Mouse (Mus musculus) right cerebral cortex, adult 2 months (tissue): Measurements from ENCODE around the gene Gpr19.

Experiments used
- DNase-seq, 2 experiments: peaks; one replicate each; pipeline ENCODE4 v3.0.0; 2021 to 2022; ENCODE audit warnings: low spot score in 2 of 2

Gpr19 gene

DNA sequence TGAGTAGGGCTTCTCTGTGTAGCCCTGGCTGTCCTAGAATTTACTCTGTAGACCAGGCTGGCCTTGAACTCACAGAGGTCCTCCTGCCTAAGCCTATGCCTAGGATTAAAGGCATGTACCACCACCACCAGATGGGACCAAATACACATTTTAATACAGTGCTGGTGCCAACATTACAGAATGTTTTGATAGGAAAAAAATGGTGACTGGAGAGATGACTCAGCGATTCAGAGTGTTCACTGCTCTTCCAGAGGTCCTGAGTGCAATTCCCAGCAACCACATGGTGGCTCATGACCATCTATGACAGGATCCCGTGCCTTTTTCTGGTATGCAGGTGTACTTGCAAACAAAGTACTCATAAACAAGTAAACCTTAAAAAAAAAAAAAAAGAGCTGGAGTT, 48.9 kb downstream of the Gpr19 start:
- DNase-seq, result no peak

DNA sequence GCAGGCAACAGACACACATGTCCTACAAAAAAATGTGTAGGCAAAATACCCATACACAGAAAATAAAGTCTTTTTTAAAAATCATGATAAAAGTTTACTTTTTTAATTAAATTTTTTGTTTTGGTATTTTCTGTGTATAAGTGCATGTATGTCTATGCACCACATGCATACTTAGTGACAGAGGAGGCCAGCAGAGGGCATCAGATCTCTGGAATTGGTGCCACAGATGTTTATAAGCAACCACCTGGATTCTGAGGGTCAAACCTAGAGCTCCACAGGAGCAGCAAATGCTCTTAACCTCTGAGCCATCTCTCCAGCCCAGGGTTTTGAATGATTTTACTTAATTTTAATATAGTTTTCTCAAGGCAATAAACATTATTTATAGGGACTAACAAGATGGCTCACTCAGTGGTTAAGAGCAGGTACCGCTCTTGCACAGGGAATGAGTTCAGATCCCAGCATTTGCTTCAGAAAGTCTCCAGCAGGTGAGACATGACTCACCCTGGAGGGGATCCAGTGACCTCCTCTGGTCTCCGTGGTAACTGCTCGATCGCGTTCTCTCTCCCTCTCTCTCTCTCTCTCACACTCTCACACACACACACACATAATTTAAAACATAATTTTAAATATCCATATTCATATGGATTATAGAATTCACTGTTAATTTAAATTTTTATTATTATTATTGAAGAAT, 50.0 kb downstream of the Gpr19 start:
- no peak for DNase-seq

DNA sequence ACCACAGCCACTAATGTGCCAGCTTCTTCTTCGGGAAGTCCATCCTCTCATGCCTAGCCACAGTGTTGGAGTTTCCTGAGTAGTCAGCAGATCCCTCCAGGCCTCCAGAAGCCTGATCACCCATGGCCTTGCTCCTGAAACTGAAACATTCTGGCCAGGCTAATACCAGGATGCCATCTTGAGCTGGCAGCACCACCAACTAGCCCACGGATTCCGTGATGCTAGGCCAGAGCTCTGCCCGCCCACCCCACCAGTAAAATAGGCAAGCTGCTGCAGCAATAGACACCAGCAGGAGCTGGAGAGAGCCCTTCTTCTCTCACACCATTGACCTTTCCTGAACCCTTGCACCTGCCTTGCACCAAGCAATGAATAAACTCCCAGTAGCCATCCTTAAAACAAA, 50.8 kb downstream of the Gpr19 start:
- no peak for DNase-seq

DNA sequence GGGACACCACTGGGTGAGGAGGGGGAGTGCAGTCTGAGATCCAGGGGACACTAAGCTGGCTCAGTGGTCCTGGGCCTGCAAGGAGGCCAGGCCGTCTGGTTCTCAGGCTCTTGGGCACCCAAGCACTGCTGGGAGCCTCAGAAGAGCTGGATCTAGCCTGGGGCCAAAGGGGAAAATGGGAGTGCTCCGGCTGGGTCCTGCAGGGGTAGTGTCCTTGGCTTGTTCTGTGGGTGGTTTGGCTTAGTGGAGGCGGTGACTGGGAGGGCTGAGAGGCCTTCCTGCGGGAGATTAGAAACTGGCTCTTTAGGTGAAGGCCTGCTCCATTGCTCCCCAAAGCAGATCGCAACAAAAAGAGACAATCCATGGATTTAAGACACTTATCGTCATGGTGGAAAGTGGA, 52.1 kb downstream of the Gpr19 start:
- no peak for DNase-seq

DNA sequence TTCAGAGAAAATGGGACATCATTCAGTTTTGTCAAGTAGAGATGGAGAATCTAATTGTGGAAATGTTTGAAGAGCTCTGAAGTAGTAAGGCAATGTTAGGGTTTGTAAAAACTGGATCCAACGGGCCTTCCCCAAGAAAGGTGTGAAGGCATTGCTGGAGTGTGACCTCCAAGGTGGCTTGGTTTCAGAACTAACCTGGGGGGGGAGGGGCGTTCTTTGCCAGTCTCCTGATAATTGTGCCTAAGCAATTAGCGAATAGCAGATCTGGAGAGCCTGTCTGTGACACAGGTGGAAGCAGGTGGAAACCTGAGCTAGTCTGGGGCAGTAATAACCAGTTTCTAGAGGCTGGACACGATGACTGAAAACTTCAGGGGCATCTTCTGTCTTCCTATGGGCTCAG, 52.7 kb downstream of the Gpr19 start:
- no peak for DNase-seq

DNA sequence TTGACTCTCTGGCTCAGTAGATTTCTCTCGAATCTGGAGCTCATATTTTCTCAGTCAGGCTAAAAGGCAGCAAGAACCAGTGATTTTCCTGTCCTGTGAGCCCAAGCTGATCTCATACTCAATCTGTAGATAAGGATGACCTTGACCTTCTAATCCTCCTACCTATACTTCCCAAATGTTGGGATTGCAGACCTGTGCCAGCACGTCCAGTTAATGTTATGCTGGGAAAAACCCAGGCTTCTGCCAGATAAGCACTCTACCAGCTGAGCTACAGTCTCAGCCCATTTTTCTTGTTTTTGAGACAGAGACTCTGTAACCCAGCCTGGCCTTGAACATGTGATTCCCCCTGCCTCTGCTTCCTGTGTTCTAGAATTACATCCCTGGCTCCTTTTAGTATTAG, 58.0 kb downstream of the Gpr19 start:
- no peak for DNase-seq

DNA sequence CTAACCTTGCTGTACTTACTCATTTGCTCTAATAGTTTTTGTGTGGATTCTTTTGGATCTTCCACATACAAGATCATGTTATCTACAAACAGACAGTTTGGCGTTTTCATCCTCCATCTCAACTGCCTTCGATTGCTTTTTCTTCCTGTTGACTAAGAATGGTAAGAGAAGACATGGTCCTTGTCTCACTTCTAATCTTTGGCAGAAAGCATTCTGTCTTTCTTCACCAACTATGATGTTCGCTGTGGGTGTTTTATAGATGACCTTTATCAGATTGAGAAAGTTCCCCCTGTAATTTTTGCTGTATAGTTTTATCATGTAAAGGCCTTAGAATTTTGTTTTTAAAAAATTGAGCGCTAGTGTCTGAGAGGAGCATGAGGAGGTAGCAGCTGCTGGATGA, 60.3 kb downstream of the Gpr19 start:
- no peak for DNase-seq

DNA sequence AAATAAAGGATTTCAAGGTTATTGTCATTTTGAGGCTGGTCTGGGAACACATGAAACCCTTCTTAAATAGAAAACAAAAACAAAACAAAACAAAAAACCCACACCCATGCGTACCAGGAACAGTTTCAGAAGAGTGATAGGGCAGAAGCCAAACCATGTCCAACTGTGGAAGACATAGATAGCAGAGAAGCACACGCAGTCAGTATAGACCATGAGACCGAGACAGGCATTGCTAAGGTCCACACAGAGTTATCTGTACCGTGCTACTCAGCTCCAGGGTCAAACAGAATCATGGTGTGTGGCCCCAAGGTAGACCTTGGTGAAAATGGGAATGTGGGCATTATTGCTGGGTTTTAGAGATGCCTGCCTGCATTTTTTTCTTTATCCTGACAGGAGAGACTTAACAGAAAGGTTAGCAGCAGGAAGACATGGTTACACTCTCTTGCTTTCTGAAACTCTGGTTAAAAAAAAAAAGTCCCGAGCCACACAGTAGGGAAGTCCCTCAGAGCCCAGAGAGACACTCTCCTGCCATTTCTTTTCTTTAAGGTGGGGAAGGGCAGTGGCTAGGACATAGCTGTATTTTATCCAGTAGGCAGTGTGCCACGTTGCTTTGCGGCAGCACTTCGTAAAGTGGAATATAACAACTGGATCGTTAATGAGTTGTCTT, 63.7 kb downstream of the Gpr19 start:
- DNase-seq, result no peak

DNA sequence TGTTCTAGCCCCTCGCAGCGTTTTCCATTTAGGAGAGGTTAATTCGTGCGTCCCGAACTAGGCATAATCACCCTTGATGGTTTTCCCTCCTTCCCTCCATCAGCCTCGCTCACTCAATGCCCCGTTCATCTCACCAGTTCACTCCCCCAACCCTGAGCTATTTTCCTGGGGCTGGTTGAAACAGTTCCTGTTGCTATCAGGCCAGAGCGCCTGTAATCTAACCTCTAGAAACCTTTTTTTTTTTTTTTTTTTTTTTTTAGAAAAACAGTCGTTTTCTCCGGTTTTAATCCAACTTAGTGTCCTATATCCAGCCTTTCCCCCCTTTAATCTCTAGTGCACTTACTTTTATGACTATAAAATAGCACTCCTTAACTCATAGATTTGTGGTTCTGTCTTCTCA, 67.6 kb downstream of the Gpr19 start:
- DNase-seq, result no peak

DNA sequence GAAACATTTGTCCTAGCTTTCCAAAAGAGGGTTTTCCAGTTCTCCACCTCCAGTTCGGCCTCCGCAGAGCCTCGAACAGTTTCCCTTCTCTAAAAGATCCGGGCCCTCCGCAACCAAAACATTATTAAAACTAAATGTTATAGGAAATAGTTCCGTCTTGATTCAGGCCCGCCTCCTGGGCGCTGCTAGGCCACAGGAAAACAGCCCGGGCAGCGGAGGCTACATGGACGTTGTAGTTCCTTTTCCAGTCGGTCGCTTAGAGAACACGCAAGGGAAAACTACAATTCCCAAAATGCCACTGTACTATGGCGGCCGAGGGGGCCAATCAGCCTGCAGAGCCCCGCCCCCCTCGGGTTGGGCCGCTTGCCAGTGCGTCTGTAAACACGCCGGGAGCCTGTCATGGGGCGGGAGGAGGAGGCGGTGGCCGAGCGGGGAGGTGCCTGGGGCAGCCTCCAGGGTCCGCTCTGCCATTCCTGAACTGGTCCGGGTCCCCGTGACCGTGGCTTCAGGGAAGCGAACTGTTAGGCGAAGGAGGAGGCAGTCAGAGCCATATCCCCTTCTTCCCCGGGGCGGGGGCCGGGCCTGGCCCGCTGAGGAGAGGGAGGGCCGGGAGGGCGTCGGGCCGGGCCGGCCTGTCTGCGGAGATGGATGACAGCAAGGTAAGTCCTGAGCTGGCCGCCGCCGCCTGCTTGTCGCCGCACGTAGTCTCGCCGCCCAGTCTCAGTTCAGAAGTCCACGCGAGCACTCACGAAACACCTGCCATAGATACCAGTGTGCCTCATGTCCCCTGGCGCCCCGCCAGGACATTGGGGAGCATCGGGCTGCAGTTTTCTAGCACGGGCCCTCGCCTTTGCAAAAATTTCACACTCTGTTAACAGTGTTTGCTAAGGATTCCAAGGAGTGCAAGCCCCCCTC, 68.3 kb downstream of the Gpr19 start, which contains the start of gene Crebl2:
Crebl2 (plus strand) TSS at position 369 of the 915 bp plus-strand sequence.
- DNase-seq, result peak; percentile 99 to 100

DNA sequence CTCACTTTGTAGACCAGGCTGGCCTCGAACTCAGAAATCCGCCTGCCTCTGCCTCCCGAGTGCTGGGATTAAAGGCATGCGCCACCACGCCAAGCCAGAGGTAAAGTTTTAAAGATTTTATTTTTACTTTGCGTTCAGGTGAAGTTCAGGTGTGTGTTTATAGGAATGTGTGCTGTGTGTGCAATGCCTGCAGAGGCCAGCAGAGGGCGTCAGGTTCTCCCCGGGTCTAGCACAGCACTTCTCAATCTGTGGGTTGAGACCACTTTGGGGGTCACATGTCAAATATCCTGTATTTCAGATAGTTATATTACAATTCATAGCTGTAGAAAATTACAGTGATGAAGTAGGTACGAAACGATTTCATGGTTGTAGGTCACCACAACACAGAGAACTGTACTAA, 75.5 kb downstream of the Gpr19 start:
- DNase-seq, result no peak

DNA sequence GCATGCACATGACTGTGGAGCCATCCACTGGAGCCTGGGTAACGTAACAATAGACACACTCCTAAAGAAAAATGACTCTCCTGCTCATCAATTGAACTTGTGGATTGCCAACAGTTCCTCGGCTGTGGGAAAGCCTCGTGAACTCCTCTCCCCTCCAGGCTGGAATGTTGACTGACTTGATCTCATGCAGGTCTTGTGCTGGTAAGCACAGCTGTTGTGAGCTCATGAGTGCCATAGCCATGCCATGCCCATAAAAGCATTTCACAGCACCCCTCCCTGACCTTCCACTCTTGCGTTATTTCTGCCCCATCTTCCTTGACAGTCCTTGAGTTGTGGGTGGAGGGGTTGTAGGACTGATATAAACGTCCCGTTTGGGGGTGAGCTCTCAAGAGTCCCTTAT, 78.0 kb downstream of the Gpr19 start:
- no peak for DNase-seq

DNA sequence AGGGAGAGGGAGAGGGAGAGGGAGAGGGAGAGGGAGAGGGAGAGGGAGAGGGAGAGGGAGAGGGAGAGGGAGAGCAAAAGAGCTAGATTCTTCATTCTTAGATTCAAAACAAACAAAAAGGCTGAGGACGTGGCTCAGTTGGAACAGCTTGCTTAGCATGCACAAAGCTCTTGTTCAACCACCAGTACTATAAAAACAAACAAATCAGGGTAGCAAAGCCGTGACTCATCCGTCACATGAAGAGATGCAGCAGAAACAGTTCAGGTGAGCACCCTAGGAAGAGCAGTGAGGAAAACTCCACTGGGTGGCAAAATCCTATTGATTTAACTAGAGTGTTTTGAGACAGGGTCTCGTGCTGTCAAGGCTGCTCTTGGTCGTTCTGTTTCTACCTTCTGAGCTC, 78.6 kb downstream of the Gpr19 start:
- no peak for DNase-seq
